Mouse (Mus musculus): ENCODE measurements around the gene Cyb561a3. TPM values are rescaled to one million over a fixed set of nuclear protein-coding genes. Genes with fewer than 3 reads are reported as not detected.

Cyb561a3 gene
- total RNA-seq, 2 experiments from 2014 or later: 14.7 to 17.2 TPM

GRCm38 (mm10) chr19:10589127-10589857, 12.3 kb downstream of the Cyb561a3 start:
- intact Hi-C loops (cut with DNase I): no loop called here
- DNase-seq: no peak

DNA sequence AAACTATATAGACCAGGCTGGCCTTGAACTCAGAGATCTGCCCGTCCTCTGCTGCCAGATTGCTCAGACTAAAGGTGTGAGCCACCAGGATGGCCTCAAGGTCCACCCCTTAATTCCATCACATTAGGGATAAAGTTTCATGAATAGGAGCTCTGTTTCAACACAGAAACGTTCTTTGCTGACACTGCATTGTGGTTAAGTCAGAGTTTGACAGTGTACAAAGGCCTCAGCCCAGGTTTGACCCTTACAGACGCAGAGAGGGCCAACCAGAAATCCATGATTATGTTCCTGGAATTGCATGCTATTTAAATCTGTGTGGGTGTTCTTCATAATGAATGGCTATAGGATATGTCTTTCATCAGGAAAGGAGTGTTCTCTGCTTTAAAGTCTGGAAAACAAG, 13.3 kb downstream of the Cyb561a3 start:
- DNase-seq: no peak
- intact Hi-C loops (cut with DNase I): no loop called here

DNA sequence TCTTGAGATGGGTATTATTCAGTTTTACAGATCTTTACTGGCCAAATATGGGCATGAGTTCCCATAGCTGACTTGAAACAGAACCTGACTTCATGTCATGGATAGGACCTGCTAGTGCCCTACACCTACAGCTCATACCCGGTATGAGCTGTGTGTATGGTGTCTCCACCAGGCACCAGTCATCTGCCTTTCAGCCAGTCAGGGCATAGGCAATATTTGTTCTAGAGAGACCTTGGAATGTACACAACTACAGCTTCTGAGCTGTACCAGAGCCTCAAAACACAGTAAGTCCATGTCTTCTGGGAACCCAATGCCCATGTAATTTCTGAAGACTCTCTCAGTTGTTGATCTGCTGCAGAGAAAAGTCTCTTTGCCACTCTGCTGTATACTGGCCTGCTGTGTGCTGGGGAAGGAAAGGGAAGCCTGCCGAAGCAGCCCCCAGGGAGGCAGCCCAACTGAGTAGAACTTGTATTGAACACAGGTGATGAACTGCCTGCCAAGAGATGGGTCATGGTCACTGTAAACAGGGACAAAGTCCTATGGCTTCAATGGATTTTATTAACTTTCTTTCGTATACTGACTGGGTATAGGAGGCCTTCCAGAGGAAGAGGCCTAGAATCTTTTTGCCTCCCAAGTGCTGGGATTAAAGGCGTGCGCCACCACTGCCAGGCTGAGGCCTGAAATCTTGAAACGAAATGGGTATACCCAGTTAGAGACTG, 14.8 kb downstream of the Cyb561a3 start:
- intact Hi-C loops (cut with DNase I): no loop called here
- no peak for DNase-seq

DNA sequence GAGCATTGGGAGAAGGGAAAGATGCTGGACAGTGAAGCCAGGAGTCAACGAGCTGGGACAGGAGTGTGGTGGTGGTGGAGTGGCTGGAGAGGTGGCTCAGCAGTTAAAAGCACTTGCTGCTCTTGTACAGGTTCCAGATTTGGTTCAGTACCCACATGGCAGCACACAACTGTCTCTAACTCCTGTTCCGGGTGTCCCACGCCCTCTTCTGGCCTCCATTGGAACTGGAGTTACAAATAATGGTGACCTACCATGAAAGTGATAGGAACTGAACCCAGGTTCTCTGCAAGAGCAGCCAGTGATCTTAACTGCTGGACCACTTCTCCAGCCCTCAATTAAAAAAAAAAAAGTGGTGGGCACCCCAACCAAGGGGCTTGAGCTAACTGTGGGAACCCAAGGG, 21.2 kb downstream of the Cyb561a3 start:
- intact Hi-C loops (cut with DNase I): no loop called here
- no peak for DNase-seq

GRCm38 (mm10) chr19:10599648-10600047, 22.7 kb downstream of the Cyb561a3 start:
- intact Hi-C loops (cut with DNase I): no loop called here
- DNase-seq: no peak

- intact Hi-C loops (cut with DNase I): no loop called here
- DNase-seq: no peak
Observed at GRCm38 (mm10) chr19:10602247-10602769, 25.3 kb downstream of the Cyb561a3 start.

DNA sequence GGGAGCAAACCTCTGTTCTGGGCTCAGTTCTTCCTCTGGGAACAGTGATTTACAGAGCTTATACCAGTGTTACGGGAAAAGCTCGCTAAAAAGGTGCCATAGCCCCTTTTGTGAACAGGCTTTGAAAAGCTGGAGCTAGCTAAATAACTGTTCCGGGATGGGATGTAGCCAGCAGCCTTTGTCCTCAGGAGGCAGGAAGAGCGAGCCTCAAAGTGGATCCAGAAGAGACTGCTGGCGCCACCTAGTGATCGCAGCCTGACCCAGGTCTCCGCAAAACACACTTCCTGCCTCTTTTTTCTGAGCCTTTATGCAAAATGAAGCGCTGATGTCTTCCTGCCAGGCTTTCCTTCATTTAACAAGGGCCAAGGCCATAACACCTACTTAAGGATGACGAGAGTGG, 25.8 kb downstream of the Cyb561a3 start:
- peak; percentile 92 for DNase-seq

DNA sequence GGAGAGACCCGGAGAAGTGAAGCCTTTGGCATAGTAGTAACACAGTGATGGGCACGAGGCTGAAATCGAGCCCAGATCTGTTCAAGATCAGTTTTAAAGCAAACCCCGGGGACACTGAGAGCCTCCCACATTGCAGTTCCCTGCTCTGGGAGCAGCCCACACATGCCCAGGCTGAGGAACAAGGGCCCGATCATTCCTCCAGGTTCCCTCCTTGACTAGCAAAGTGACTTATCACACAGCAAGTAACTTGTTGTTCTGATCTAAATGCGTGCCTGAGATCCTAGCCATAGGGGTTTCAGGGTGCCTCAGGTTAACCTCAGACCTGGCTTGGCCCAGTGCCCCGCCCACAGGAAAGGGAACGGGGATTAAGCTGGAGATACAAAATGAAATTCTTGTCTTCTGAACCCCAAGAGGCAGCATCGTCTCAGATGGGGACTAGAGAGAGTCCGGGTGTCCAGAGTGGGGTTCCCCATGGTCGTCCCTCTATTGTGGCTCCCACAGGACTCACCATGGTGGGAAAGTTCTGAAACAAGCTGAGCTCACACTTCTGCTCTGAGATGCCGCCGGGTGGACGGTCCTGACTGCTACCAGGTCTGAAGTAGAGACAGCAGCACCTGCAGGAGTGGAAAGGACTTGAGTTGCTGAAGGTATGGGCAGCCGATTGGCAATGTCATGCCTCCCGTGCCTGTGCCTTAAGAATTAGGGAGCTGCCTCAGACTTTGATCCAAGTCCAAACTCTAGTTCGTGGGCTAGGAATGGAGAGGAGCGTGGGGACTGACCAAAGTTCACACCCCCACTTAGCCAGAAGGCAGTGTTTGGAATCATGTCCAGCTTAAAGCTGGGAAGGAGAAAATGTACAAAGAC, 26.9 kb downstream of the Cyb561a3 start:
- DNase-seq: no peak
- intact Hi-C loops (cut with DNase I): no loop called here

More for the DNA sequence above, 25.8 kb downstream of the Cyb561a3 start:
- intact Hi-C loops (cut with DNase I): no loop called here

DNA sequence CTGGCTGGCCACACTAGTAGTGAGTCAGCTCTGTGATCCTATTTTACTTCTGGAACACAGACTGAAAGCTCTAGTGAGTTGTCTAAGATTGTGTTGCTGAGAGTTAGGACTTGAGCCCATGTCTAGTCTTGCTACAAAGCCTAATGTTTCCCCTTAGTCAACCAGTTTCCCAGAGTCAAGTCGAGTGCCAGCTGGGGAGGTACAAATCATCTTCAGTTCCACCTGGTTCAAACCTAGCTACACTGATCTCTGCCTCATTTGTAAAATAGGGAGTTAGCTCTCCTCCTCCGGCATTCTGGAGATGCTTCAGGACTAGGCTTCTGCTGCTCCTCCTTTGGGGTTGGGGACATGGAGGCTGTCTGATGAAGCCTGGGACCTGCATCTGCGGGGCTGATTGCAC, 27.6 kb downstream of the Cyb561a3 start:
- no peak for DNase-seq
- intact Hi-C loops (cut with DNase I): no loop called here

DNA sequence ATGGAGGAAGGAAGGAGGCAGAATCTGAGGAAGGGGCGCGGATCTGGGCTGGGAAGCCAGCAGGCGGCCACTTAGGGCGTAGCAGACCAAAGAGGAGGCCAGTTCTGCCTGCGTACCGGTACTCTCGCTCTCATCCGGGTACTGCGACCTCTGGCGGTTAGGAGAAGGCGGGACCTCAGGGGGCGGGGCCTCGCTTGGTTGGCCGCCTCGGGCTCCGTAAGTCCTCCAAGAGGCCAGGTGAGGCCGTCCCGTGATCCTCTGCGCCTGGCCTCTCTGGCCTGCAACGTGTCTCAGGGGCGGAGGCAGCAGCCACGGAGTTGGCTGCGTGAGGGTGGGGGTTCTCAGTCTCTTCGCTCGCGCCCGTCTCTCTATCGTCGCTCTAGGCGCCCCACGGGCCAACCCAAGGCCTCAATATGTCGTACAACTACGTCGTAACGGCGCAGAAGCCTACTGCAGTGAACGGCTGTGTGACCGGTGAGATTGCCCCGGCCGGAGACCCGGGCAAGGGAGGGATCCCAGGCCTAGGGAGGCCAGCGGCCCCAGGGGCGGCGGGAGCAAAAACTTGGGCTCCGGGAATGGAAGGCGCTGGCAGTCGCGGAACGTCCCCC, 28.4 kb downstream of the Cyb561a3 start, which contains the start of the genes Ddb1 and Tkfc:
Ddb1 (plus strand) TSS at position 35 of the 608 bp plus-strand sequence.
Tkfc (minus strand) TSS at position 362 of the 608 bp plus-strand sequence.
- intact Hi-C loops (cut with DNase I): loop anchor here (5.0 kb wide), 2 partner anchors 48 to 63 kb away; partner anchors contain the start of gene Tmem216
- peak; percentile 99 for DNase-seq

- no peak for DNase-seq
- intact Hi-C loops (cut with DNase I): loop anchor here (5.0 kb wide), 2 partner anchors 49 to 64 kb away; partner anchors contain the start of gene Tmem216
Observed at GRCm38 (mm10) chr19:10605901-10606622, 29.1 kb downstream of the Cyb561a3 start.

DNA sequence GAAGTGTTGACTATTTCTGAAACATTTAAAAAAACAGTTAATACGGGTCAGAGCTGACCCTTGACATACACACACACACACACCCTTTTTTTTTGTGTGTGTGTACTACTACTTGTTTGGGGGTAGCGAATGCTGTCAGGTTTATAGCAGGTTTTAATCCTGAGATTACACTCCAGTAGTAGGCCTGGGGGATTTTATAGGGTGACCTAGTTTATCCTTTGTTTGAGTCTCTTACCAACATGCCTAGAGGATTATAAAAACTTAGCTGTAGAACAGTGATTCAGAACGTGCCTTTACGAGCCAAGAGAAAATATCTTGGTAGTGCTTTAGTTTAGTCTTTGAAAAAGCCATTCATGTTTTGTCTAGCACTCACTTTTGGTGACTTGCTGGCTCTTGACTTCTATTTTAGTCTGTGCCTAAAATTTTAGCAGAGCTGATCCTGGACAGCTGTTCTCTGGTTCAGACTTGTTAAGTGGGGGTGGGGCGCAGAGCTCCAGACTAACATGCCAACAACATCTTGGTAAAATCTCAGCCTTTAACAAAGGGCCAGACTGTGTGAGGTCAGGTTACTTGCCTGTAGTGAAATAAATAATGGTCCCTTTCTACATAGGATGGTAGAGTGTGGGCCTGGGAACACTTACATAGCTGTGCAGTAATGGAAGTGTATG, 31.7 kb downstream of the Cyb561a3 start:
- intact Hi-C loops (cut with DNase I): loop anchor here (5.0 kb wide), 2 partner anchors 51 to 66 kb away; partner anchors contain the start of gene Tmem216
- no peak for DNase-seq

- intact Hi-C loops (cut with DNase I): no loop called here
- DNase-seq: peak; percentile 50
Observed at GRCm38 (mm10) chr19:10634106-10634871, 57.3 kb downstream of the Cyb561a3 start, which contains the start of gene Vwce. TSS of gene Vwce (plus strand) at chr19:10634213.

- peak; percentile 56 for DNase-seq
- intact Hi-C loops (cut with DNase I): no loop called here
Observed at GRCm38 (mm10) chr19:10634872-10635318, 57.9 kb downstream of the Cyb561a3 start.

- intact Hi-C loops (cut with DNase I): no loop called here
- DNase-seq: no peak
Observed at GRCm38 (mm10) chr19:10637840-10638239, 60.9 kb downstream of the Cyb561a3 start.

- no peak for DNase-seq
- intact Hi-C loops (cut with DNase I): no loop called here
Observed at GRCm38 (mm10) chr19:10640080-10640479, 63.1 kb downstream of the Cyb561a3 start.

DNA sequence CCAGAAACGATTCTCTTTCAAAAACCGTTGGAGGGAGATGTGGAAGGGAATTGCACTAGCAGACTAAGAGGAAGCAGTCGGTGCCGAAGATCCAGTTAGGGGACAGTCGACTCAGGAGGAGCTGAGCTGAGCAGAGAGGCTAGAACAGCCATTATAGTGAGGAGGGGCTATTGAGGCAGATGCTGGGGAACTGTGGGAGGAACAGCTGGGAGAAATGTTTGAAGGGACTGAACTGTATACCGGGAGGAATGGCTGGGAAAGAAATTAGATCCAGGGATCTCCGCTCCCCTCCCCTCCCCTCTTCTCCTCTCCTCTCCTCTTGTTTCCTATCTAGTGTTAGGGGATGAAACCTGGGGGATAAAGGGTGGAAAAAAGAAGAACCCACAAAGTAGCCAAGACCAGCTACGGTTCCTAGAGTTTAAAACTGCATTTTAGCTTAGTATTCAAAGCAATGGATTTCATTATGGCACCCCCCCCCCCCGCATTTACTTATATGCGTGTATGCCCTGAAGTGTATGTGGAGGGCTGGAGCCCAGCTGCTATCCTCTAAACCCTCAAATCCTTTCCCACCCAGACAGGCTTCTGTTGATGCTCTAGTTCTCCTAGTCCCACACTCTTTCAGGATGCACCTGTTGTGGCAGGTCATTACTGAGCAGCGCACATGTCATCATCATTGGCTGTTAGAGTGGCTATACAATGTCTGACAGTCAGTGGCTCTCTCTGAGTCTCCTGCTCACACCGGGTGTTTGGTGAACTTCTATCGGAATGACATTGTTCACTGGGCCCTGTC, 63.8 kb downstream of the Cyb561a3 start:
- intact Hi-C loops (cut with DNase I): no loop called here
- no peak for DNase-seq

Data from left cerebral cortex, postnatal 4 days (tissue).